In genomic region chr17:83772711-83773110, GRCm38 (mm10) we compare ENCODE assay signal across 9 mouse cellular contexts.
DNase-seq lines count a peak whose midpoint lies in the region; ATAC-seq lines count a peak whose summit lies in the region.
"Had no signal": no experiment of that assay in that cellular context is flagged by ENCODE, and none has a peak within 500 bp of the region (broad histone marks: within the 10 kb centered on the region; RNA-seq: fewer than 3 reads in every experiment).

No protein-coding gene starts in this region.

- no peaks in the 10 kb centered on the region for H3K27me3 ChIP-seq in liver, embryonic 11.5 days (replicated peaks; ENCODE audit: control insufficient read depth, insufficient read depth, low read length)
- H3K27me3 ChIP-seq: embryonic facial prominence, embryonic 15.5 days had no signal

- ATAC-seq in liver, embryonic 11.5 days (replicated peaks; ENCODE audit: low FRiP score), result peak; percentile 50; the same call in 1 of the 2 replicates
- ATAC-seq in neutrophil, adult 5-6 weeks (ENCODE audit: extremely low read depth, insufficient number of reproducible peaks, low FRiP score, poor library complexity, severe bottlenecking), result peak; percentile 82

- DNase-seq in cerebellum, postnatal 10 days, result peak; percentile 21 to 27
- DNase-seq in cerebellum, adult 9-11 months, result no peak
- DNase-seq in embryo, embryonic 11 days, result peak; percentile 55
- DNase-seq in liver, embryonic 11.5 days (ENCODE audit: low spot score), result no peak
- no peak for DNase-seq in adrenal gland, postnatal 10 days
- no peak for DNase-seq in right cerebral cortex, adult 2 months (ENCODE audit: low spot score in 2 of 2)
- DNase-seq in cerebellum, adult 8-10 months, result no peak

- no peak overlapping the region for H3K9ac ChIP-seq in liver, embryonic 11.5 days (ENCODE audit: low read depth, low read length)
- H3K9ac ChIP-seq: embryonic facial prominence, embryonic 15.5 days had no signal

- H3K4me3 ChIP-seq in liver, embryonic 11.5 days (ENCODE audit: low read depth, low read length), result no peak overlapping the region
- H3K4me3 ChIP-seq: embryonic facial prominence, embryonic 15.5 days had no signal

- peaks cover 7% of the 10 kb centered on the region for H3K36me3 ChIP-seq in liver, embryonic 11.5 days (ENCODE audit: control insufficient read depth, insufficient read depth, low read length)

- no peak overlapping the region for H3K27ac ChIP-seq in liver, embryonic 11.5 days (ENCODE audit: low read depth, low read length)
- H3K27ac ChIP-seq: embryonic facial prominence, embryonic 15.5 days had no signal

- peaks cover 17% of the 10 kb centered on the region for H3K4me1 ChIP-seq in liver, embryonic 11.5 days (replicated peaks; ENCODE audit: control insufficient read depth, insufficient read depth, low read length)
- H3K4me1 ChIP-seq: embryonic facial prominence, embryonic 15.5 days had no signal

- no peaks in the 10 kb centered on the region for H3K9me3 ChIP-seq in liver, embryonic 11.5 days (ENCODE audit: control insufficient read depth, low read length)
- H3K9me3 ChIP-seq: embryonic facial prominence, embryonic 15.5 days had no signal

- WGBS in liver, embryonic 11.5 days, result 54% methylated on average over 8 of the region's 8 CpGs

- no peak overlapping the region for H3K4me2 ChIP-seq in liver, embryonic 11.5 days
- H3K4me2 ChIP-seq: embryonic facial prominence, embryonic 15.5 days had no signal

Comparison
In these comparisons a context has a peak if more than half of its experiments do, and no peak if none do; other contexts are left out.
1. DNase-seq: peak in cerebellum, postnatal 10 days (2 of 2) and embryo, embryonic 11 days (single experiment); none in cerebellum, adult 9-11 months (single experiment), liver, embryonic 11.5 days (single experiment), adrenal gland, postnatal 10 days (single experiment), right cerebral cortex, adult 2 months (0 of 2) and cerebellum, adult 8-10 months (single experiment).